Mouse (Mus musculus): Measurements from ENCODE around the gene Galntl6. TPM values are rescaled to one million over a fixed set of nuclear protein-coding genes. Genes with fewer than 3 reads are reported as not detected.

Galntl6 gene
- polyA plus RNA-seq, 1 experiment from 2014 or later = 0.12 TPM

DNA sequence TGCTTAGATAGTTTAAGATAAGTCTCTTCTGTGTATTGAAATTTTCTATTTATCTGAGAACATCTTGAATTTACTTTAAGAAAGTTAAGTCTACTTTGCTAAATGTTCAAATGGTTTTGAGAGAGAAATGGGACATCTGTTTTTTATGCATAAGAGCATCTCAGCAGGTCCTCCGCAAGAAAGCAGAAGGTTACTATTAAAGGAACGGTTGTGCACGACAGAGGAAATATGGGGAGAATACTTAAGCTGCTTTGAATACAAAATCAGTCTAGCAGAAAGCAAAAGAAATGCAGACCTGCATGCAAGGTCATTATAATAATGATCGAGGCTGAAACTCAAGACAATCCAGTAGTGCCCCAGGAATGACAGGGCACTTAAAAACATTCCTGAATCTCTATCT is 621.0 kb downstream of the Galntl6 start:
- WGBS = 82% methylated on average over 4 of the region's 4 CpGs
- DNase-seq (no peak), ATAC-seq (ENCODE audit: insufficient read depth) (no peak)
- no peak overlapping the region for H3K27ac ChIP-seq (ENCODE audit: low read depth)
- no peak overlapping the region for H3K4me3 ChIP-seq (ENCODE audit: low read depth, low read length)
- no peaks in the 10 kb centered on the region for H3K27me3 ChIP-seq (ENCODE audit: insufficient read depth, low read length)
- no peak overlapping the region for H3K9ac ChIP-seq
- no peaks in the 10 kb centered on the region for H3K4me1 ChIP-seq (ENCODE audit: insufficient read depth)
- TF ChIP-seq CTCF (IDR thresholded peaks at IDR 0.05; ENCODE audit: low read depth) = no peak
- no peaks in the 10 kb centered on the region for H3K9me3 ChIP-seq (ENCODE audit: low read depth, low read length)
- no peaks in the 10 kb centered on the region for H3K36me3 ChIP-seq (ENCODE audit: insufficient read depth)
- no peak overlapping the region for H3K4me2 ChIP-seq

GRCm38 (mm10) chr8:58290080-58290479 is 622.4 kb downstream of the Galntl6 start:
- Histone ChIP-seq H3K4me1 (ENCODE audit: insufficient read depth) (no peaks in the 10 kb centered on the region), H3K9ac (no peak overlapping the region), H3K27ac (ENCODE audit: low read depth) (no peak overlapping the region), H3K36me3 (ENCODE audit: insufficient read depth) (no peaks in the 10 kb centered on the region), H3K4me3 (ENCODE audit: low read depth, low read length) (no peak overlapping the region), H3K27me3 (ENCODE audit: insufficient read depth, low read length) (no peaks in the 10 kb centered on the region), H3K4me2 (no peak overlapping the region), H3K9me3 (ENCODE audit: low read depth, low read length) (no peaks in the 10 kb centered on the region)
- DNase-seq = no peak
- ATAC-seq (ENCODE audit: insufficient read depth) = no peak
- no peak for TF ChIP-seq CTCF (IDR thresholded peaks at IDR 0.05; ENCODE audit: low read depth)

DNA sequence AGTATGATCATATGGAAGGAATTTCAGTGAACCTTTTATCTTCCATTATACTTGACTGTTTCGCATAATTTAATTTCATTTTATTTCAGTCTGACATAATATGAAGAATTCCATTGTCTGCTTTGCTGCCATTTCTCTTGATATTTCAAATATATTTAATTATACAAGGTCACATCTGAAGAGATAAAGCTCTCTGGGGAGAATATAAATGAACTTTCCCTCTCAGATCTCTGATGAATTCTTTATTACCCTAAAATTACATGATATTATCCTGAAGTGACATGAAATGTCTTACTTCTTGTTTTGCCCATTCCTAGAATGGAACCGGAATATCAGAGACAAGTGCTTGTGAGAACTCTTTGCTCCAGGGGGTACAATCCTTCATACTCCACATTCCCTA is 647.0 kb downstream of the Galntl6 start:
- no peak for ATAC-seq (ENCODE audit: insufficient read depth)
- Histone ChIP-seq H3K27ac (ENCODE audit: low read depth) (no peak overlapping the region), H3K27me3 (ENCODE audit: insufficient read depth, low read length) (no peaks in the 10 kb centered on the region), H3K9me3 (ENCODE audit: low read depth, low read length) (no peaks in the 10 kb centered on the region), H3K4me3 (ENCODE audit: low read depth, low read length) (no peak overlapping the region), H3K9ac (no peak overlapping the region), H3K36me3 (ENCODE audit: insufficient read depth) (no peaks in the 10 kb centered on the region), H3K4me1 (ENCODE audit: insufficient read depth) (no peaks in the 10 kb centered on the region), H3K4me2 (no peak overlapping the region)
- DNase-seq = no peak
- 83% methylated on average over 2 of the region's 2 CpGs for WGBS
- no peak for TF ChIP-seq CTCF (IDR thresholded peaks at IDR 0.05; ENCODE audit: low read depth)

DNA sequence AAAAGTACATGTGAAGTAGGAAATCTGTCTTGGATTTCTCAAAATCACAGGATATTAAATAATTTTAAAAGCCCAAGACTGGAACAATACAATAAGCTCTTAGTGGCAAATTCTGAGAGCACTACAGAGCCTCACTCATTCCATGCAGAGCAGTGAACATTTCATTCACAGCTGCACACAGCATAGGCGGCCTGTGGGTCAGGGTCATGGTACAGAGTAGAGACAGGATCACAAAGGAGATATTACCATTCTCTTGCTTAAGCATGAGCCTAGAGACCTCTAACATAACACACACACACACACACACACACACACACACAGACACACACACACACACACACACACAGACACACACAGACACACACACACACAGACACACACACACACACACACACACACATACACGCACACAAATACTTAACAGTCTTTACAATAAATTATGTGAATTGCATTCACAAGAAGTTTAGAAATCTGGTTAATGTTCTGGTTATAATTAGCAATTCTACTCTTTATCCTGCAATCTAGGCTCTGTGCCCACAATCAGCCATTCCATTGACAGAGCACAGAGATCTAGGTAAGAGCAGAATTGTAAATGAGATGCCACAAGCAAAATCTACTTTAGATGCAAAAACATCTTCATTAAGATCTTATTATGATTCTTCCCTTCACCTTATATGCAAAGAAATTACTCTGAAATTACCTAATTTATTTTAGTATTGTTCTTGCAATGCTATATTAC is 653.7 kb downstream of the Galntl6 start:
- ATAC-seq (ENCODE audit: insufficient read depth) = no peak
- TF ChIP-seq CTCF (IDR thresholded peaks at IDR 0.05; ENCODE audit: low read depth) = no peak
- H3K9me3 ChIP-seq (ENCODE audit: low read depth, low read length) = no peaks in the 10 kb centered on the region
- no peak overlapping the region for H3K9ac ChIP-seq
- DNase-seq = no peak
- WGBS = 67% methylated on average over 2 of the region's 2 CpGs
- no peaks in the 10 kb centered on the region for H3K27me3 ChIP-seq (ENCODE audit: insufficient read depth, low read length)
- H3K27ac ChIP-seq (ENCODE audit: low read depth) = no peak overlapping the region
- no peak overlapping the region for H3K4me3 ChIP-seq (ENCODE audit: low read depth, low read length)
- no peak overlapping the region for H3K4me2 ChIP-seq
- H3K4me1 ChIP-seq (ENCODE audit: insufficient read depth) = no peaks in the 10 kb centered on the region
- H3K36me3 ChIP-seq (ENCODE audit: insufficient read depth) = no peaks in the 10 kb centered on the region

DNA sequence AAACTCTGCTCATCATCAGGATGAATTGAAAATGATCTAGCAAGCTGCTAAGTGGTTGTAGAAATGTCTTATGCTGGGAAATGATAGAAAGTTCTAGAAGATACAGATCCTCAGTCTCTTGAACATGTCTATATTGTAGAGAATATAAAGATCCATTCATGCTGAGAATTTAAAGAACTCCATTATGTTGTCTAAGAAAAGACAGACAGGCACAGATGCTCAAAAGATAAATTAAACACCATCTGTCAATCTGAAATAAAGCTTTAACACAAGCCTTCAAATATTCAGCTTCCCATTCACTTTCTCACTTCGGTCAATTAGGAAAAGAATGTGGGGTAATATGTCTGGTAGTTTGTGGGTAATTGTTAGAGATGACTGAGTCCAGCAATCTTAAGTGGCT is 658.8 kb downstream of the Galntl6 start:
- no peak overlapping the region for H3K4me2 ChIP-seq
- H3K27me3 ChIP-seq (ENCODE audit: insufficient read depth, low read length) = no peaks in the 10 kb centered on the region
- H3K36me3 ChIP-seq (ENCODE audit: insufficient read depth) = no peaks in the 10 kb centered on the region
- no peak for ATAC-seq (ENCODE audit: insufficient read depth)
- no peaks in the 10 kb centered on the region for H3K9me3 ChIP-seq (ENCODE audit: low read depth, low read length)
- H3K9ac ChIP-seq = no peak overlapping the region
- TF ChIP-seq CTCF (IDR thresholded peaks at IDR 0.05; ENCODE audit: low read depth) = no peak
- no peak for DNase-seq
- no peak overlapping the region for H3K27ac ChIP-seq (ENCODE audit: low read depth)
- no peaks in the 10 kb centered on the region for H3K4me1 ChIP-seq (ENCODE audit: insufficient read depth)
- H3K4me3 ChIP-seq (ENCODE audit: low read depth, low read length) = no peak overlapping the region
- 59% methylated on average over 1 of the region's 1 CpGs for WGBS

DNA sequence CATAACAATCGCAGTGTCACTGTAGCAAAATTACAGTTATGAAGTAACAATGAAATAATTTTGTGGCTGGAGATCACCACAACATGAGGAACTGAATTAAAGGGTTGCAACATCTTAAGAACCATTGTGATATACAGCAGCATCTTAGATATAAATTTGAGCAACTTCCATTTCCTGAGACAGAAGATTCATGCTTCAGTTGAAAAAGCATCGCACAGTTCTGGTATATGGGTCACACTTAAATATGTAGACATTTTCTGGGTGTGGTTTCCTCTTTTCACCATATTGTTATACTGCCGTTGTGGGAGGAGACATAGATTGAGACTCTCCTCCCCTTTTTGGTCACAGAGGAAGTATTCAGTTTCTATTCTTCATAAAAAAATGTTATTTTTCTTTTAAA is 667.6 kb downstream of the Galntl6 start:
- H3K4me1 ChIP-seq (ENCODE audit: insufficient read depth) = no peaks in the 10 kb centered on the region
- no peaks in the 10 kb centered on the region for H3K9me3 ChIP-seq (ENCODE audit: low read depth, low read length)
- DNase-seq (no peak), ATAC-seq (ENCODE audit: insufficient read depth) (no peak)
- TF ChIP-seq CTCF (IDR thresholded peaks at IDR 0.05; ENCODE audit: low read depth) = no peak
- 79% methylated on average over 3 of the region's 3 CpGs for WGBS
- no peak overlapping the region for H3K4me3 ChIP-seq (ENCODE audit: low read depth, low read length)
- H3K27me3 ChIP-seq (ENCODE audit: insufficient read depth, low read length) = no peaks in the 10 kb centered on the region
- H3K9ac ChIP-seq = no peak overlapping the region
- no peak overlapping the region for H3K4me2 ChIP-seq
- no peak overlapping the region for H3K27ac ChIP-seq (ENCODE audit: low read depth)
- H3K36me3 ChIP-seq (ENCODE audit: insufficient read depth) = no peaks in the 10 kb centered on the region

- Histone ChIP-seq H3K27me3 (ENCODE audit: insufficient read depth, low read length) (no peaks in the 10 kb centered on the region), H3K36me3 (ENCODE audit: insufficient read depth) (no peaks in the 10 kb centered on the region), H3K4me3 (ENCODE audit: low read depth, low read length) (no peak overlapping the region), H3K4me1 (ENCODE audit: insufficient read depth) (no peaks in the 10 kb centered on the region), H3K9ac (no peak overlapping the region), H3K4me2 (no peak overlapping the region), H3K27ac (ENCODE audit: low read depth) (no peak overlapping the region), H3K9me3 (ENCODE audit: low read depth, low read length) (no peaks in the 10 kb centered on the region)
- DNase-seq (peak; percentile 27), ATAC-seq (ENCODE audit: insufficient read depth) (no peak)
- 0 out of 2 replicates have a peak, but pooled peaks have one; percentile 4 for TF ChIP-seq CTCF (IDR thresholded peaks at IDR 0.05; ENCODE audit: low read depth)
- WGBS = 25% methylated on average over 2 of the region's 2 CpGs
Observed at GRCm38 (mm10) chr8:58234220-58234619, 678.2 kb downstream of the Galntl6 start.
